Mouse (Mus musculus) liver, adult 2 months (tissue): Measurements from ENCODE around the gene Wdr48. TPM values are rescaled to one million over a fixed set of nuclear protein-coding genes. Genes with fewer than 3 reads are reported as not detected.

Experiments
- DNase-seq: peaks from one replicate; pipeline ENCODE4 v3.0.0-alpha.2; 2011; ENCODE audit warnings: low read depth, low spot score; ENCODE audit errors: extremely low read depth
- H3K27ac ChIP-seq: fragments of 200-500 bp; replicated peaks from 2 replicates; pipeline ENCODE4 v1.5.1; 2012; ENCODE audit warnings: low read depth, mild to moderate bottlenecking, control low read depth, inconsistent platforms, low read length; ENCODE audit not compliant: insufficient read depth
- H3K27me3 ChIP-seq: fragments of 200-500 bp; 2 replicates; pipeline ENCODE4 v1.6.1; 2012; ENCODE audit warnings: mild to moderate bottlenecking, moderate library complexity, low read length, inconsistent platforms; ENCODE audit not compliant: control insufficient read depth, insufficient read depth
- H3K36me3 ChIP-seq: fragments of 200-500 bp; 2 replicates; pipeline ENCODE4 v1.6.1; 2012; ENCODE audit warnings: low read length, inconsistent platforms; ENCODE audit not compliant: control insufficient read depth, insufficient read depth
- H3K4me1 ChIP-seq: fragments of 200-500 bp; 2 replicates; pipeline ENCODE4 v1.6.1; 2011; ENCODE audit warnings: low read length; ENCODE audit not compliant: control insufficient read depth, insufficient read depth
- H3K4me3 ChIP-seq: fragments of 200-500 bp; 2 replicates; pipeline ENCODE4 v1.5.1; 2011; ENCODE audit warnings: low read depth, mild to moderate bottlenecking, control low read depth, low read length, moderate library complexity; ENCODE audit not compliant: insufficient read depth
- H3K79me2 ChIP-seq: fragments of 200-500 bp; 2 replicates; pipeline ENCODE4 v1.6.1; 2012; ENCODE audit warnings: inconsistent platforms, mild to moderate bottlenecking, low read length, moderate library complexity; ENCODE audit not compliant: control insufficient read depth, insufficient read depth
- H3K9ac ChIP-seq: fragments of 200-500 bp; 2 replicates; pipeline ENCODE4 v1.6.1; 2012; ENCODE audit warnings: low read depth, mild to moderate bottlenecking, control low read depth, inconsistent platforms, low read length
- CTCF ChIP-seq: fragments of 200-500 bp; IDR thresholded peaks from 2 replicates; pipeline ENCODE4 v1.5.1; 2011; ENCODE audit warnings: low read depth, low read length, control low read depth
- POLR2A ChIP-seq: fragments of 200-500 bp; IDR thresholded peaks from 2 replicates; pipeline ENCODE4 v1.6.1; 2011; ENCODE audit warnings: low read length, control low read depth; ENCODE audit not compliant: insufficient read depth; ENCODE audit errors: extremely low read depth
- WGBS: fragments of 180-500 bp; shearing (Covaris S2); methylation state at CpG from one replicate; pipeline ENCODE4 v1.1.7; 2018; 5-methylcytosine and 5-hydroxymethylcytosine counted together
- polyA plus RNA-seq: library from polyadenylated mRNA; depleted of rRNA; stranded (reverse); fragments of >200 nt; gene quantifications from 2 replicates; pipeline ENCODE4 v1.2.3, GENCODE M21; 2012
- total RNA-seq: library from RNA; depleted of rRNA; stranded (reverse); fragments of >200 nt; gene quantifications from 2 replicates; pipeline ENCODE4 v1.2.3, GENCODE M21; 2014

Gene Wdr48
- total and polyA plus RNA-seq, 2 experiments = 12.5 to 23.3 TPM

DNA sequence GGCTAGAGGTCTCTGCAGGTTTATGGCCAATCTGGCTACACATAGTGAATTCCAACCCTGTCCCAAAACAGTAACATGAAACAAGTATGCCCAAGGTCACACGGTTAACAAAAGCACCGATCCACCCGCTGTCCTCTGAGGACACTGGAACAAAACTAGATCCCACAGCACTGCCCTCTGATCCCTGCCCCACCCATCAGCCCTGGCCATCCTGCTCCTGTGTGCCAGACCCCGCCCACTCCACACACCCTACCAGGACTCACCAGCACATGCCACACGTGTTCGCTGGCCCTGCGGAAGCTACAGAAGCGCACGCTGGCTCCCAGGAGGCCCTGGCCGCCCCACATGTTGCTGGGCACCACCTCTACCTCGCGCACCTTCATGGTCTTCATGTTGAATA is 37.7 kb downstream of the Wdr48 start:
- Histone ChIP-seq H3K27me3 (no peaks in the 10 kb centered on the region), H3K36me3 (peaks cover 5% of the 10 kb centered on the region; the same call in 1 of the 2 replicates), H3K79me2 (peaks cover 10% of the 10 kb centered on the region; the same call in 1 of the 2 replicates), H3K9ac (peak overlapping the region; percentile 26), H3K4me1 (peaks cover 25% of the 10 kb centered on the region), H3K4me3 (no peak overlapping the region), H3K27ac (peak overlapping the region; percentile 88)
- WGBS = 24% methylated on average over 12 of the region's 12 CpGs
- no peak for TF ChIP-seq CTCF
- TF ChIP-seq POLR2A = no peak
- DNase-seq = peak; percentile 99

DNA sequence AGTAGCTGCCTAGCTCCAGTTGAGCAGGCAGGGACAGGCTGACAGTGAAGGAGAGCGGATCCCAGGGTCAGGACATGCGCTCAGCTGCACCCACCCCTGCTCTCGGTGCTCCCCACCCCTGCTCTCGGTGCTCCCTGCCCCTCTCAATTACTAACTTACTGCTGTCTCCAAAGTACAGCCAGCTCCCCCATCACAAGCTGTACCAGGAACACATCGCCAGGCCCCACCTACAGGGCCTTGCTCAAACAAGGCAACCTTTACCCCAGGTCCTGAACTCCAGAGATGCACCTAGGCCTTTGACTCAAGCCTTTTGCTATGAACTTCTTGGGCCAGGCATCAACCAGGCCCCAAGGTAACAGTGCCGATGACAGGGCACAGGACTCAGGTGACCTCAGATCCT is 39.0 kb downstream of the Wdr48 start:
- Histone ChIP-seq H3K9ac (peak overlapping the region; percentile 5; the same call in 1 of the 2 replicates), H3K79me2 (peaks cover 10% of the 10 kb centered on the region; the same call in 1 of the 2 replicates), H3K36me3 (peaks cover 5% of the 10 kb centered on the region; the same call in 1 of the 2 replicates), H3K4me1 (peaks cover 25% of the 10 kb centered on the region), H3K27me3 (no peaks in the 10 kb centered on the region), H3K4me3 (no peak overlapping the region), H3K27ac (peak overlapping the region; percentile 94)
- 37% methylated on average over 6 of the region's 6 CpGs for WGBS
- DNase-seq = peak; percentile 93
- no peak for TF ChIP-seq CTCF
- TF ChIP-seq POLR2A = no peak

GRCm38 (mm10) chr9:119937005-119937773 is 42.5 kb downstream of the Wdr48 start, which contains the start of the genes Gorasp1 and Ttc21a:
Gene Gorasp1, minus strand, starts transcription at chr9:119937565.
Gene Ttc21a, plus strand, starts transcription at chr9:119937606.
- no peaks in the 10 kb centered on the region for H3K27me3 ChIP-seq
- TF ChIP-seq POLR2A = peak; percentile 92
- TF ChIP-seq CTCF = no peak
- H3K79me2 ChIP-seq = peaks cover 10% of the 10 kb centered on the region; the same call in 1 of the 2 replicates
- H3K4me1 ChIP-seq = peaks cover 17% of the 10 kb centered on the region
- peak within 1 kb of the TSS; percentile 84 for H3K4me3 ChIP-seq
- under 1% methylated on average over 40 of the region's 40 CpGs for WGBS
- H3K27ac ChIP-seq = peak within 1 kb of the TSS; percentile 76
- DNase-seq = peak; percentile 69
- H3K36me3 ChIP-seq = no peaks in the 10 kb centered on the region
- H3K9ac ChIP-seq = peak within 1 kb of the TSS; percentile 90

GRCm38 (mm10) chr9:119938496-119938895 is 43.8 kb downstream of the Wdr48 start:
- Histone ChIP-seq H3K36me3 (no peaks in the 10 kb centered on the region), H3K4me3 (no peak overlapping the region), H3K79me2 (peaks cover 10% of the 10 kb centered on the region; the same call in 1 of the 2 replicates), H3K27ac (no peak overlapping the region), H3K4me1 (peaks cover 7% of the 10 kb centered on the region; the same call in 1 of the 2 replicates), H3K9ac (no peak overlapping the region), H3K27me3 (no peaks in the 10 kb centered on the region)
- TF ChIP-seq CTCF (no peak), POLR2A (no peak)
- DNase-seq = no peak
- WGBS = 79% methylated on average over 4 of the region's 4 CpGs

GRCm38 (mm10) chr9:119939646-119940045 is 45.0 kb downstream of the Wdr48 start:
- H3K4me1 ChIP-seq = peaks cover 3% of the 10 kb centered on the region; the same call in 1 of the 2 replicates
- no peaks in the 10 kb centered on the region for H3K27me3 ChIP-seq
- no peak overlapping the region for H3K4me3 ChIP-seq
- no peak overlapping the region for H3K9ac ChIP-seq
- H3K27ac ChIP-seq = no peak overlapping the region
- DNase-seq = no peak
- TF ChIP-seq POLR2A (no peak), CTCF (no peak)
- 93% methylated on average over 10 of the region's 10 CpGs for WGBS
- peaks cover 10% of the 10 kb centered on the region; the same call in 1 of the 2 replicates for H3K79me2 ChIP-seq
- no peaks in the 10 kb centered on the region for H3K36me3 ChIP-seq

- DNase-seq = no peak
- no peaks in the 10 kb centered on the region for H3K36me3 ChIP-seq
- no peaks in the 10 kb centered on the region for H3K27me3 ChIP-seq
- no peak overlapping the region for H3K4me3 ChIP-seq
- 83% methylated on average over 5 of the region's 5 CpGs for WGBS
- no peak for TF ChIP-seq CTCF
- no peak for TF ChIP-seq POLR2A
- H3K79me2 ChIP-seq = peaks cover 5% of the 10 kb centered on the region; the same call in 1 of the 2 replicates
- no peak overlapping the region for H3K27ac ChIP-seq
- peaks cover under 1% of the 10 kb centered on the region; the same call in 1 of the 2 replicates for H3K4me1 ChIP-seq
- H3K9ac ChIP-seq = no peak overlapping the region
These were observed 46.7 kb downstream of the Wdr48 start for GRCm38 (mm10) chr9:119941407-119941806.
